Mouse (Mus musculus) heart, postnatal 0 days (tissue): ENCODE measurements at regions not wholly inside any gene's neighbourhood (a gene's known extent, or its start where the extent isn't known, plus 50 kb on each side); places are given as distances from the start of the nearest gene placed in this dataset.

ENCODE experiments used
- CTCF ChIP-seq: IDR thresholded peaks from 2 replicates; pipeline ENCODE4 v1.5.1; 2016; ENCODE audit warnings: antibody characterized with exemption, control low read depth, low read depth
- EP300 ChIP-seq: IDR thresholded peaks from 2 replicates; pipeline ENCODE4 v1.6.1; 2016; ENCODE audit warnings: antibody characterized with exemption, low read depth

DNA sequence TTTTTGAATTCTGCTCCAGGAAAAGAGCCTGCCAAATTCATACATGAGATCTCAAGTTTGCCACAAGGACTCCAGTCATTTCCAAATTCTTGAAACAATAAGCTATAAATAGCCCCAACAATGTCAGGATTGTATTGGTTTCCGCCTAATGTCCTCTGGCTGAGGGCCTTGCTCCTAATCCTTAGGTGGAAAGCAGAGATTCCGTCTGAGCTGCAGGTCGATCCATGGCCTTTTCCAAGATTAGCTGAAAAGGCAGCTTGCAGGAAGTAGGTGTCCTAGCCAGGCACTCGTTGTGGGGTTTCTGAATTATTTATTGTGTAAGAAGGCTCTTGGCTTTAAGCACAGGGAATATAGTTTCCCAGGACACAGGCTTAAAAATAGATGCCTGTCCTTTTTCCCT lies 72.4 kb downstream of the Csl start:
- TF ChIP-seq CTCF = no peak
- no peak for TF ChIP-seq EP300
